In genomic region chr13:82250361-82250760, GRCm38 (mm10) we compare ENCODE assay signal across 14 mouse cellular contexts.
"Had no signal": no experiment of that assay in that cellular context is flagged by ENCODE, and none has a peak within 500 bp of the region (broad histone marks: within the 10 kb centered on the region; RNA-seq: fewer than 3 reads in every experiment).

No protein-coding gene starts in this region.

- DNase-seq: kidney, adult 8-10 months; kidney, postnatal 36 days; liver; liver, embryonic 13.5 days; liver, postnatal 0 days; right cerebral cortex, postnatal 4 days; thymus, postnatal 36 days had no signal

- H3K4me1 ChIP-seq: limb, embryonic 12.5 days; liver, embryonic 13.5 days; lung, embryonic 15.5 days; midbrain, embryonic 13.5 days; neural tube, embryonic 15.5 days; stomach, embryonic 15.5 days had no signal

- H3K4me3 ChIP-seq: limb, embryonic 12.5 days; liver, embryonic 13.5 days; lung, embryonic 15.5 days; midbrain, embryonic 13.5 days; myocyte; neural tube, embryonic 15.5 days; stomach, embryonic 15.5 days had no signal

- H3K27ac ChIP-seq: kidney, postnatal 0 days; limb, embryonic 12.5 days; liver, embryonic 13.5 days; lung, embryonic 15.5 days; midbrain, embryonic 13.5 days; neural tube, embryonic 15.5 days; stomach, embryonic 15.5 days had no signal
